Comparison of ENCODE assay signal across 8 mouse cellular contexts in the genomic region with DNA sequence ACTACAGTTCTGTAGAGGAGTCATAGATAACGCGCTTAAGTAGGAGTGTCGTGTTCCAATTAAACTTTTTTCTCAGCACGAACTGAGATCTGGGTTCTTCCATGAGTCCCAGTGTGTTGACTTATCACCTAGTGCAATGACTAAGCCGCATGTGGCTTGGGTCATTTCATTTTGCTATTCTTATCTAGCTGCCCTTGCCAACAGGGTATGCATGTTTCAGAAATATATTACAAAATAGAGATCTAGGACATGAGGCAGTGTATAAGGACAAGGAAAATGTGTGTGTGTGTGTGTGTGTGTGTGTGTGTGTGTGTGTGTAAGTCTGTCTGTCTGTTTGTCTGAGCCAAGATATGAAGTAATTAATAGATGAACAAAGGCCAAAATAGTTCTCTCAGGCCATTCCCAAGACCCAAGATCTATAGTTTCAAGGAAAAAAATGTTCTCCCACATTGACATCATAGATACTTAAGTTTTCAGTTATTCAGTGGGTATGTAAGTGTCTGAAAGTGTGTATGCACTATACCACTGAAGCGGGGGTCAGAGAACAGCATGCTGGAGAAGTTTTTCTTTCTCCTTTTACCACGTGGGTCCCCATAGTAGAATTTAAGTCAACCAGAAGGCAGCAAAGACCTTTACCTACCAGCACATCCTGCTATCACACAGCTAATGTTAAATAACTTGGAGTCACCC.
DNase-seq lines count a peak whose midpoint lies in the region; ATAC-seq and TF ChIP-seq lines count a peak whose summit lies in the region.

No protein-coding gene starts in this region.

- peak overlapping the region; percentile 3; the same call in 1 of the 2 replicates for H3K4me2 ChIP-seq in limb, embryonic 12.5 days
- no peak overlapping the region for H3K4me2 ChIP-seq in forebrain, embryonic 15.5 days (replicated peaks)
- H3K4me2 ChIP-seq in midbrain, postnatal 0 days (ENCODE audit: low read depth, low read length, poor library complexity, severe bottlenecking): no peak overlapping the region
- H3K4me2 ChIP-seq in liver, postnatal 0 days (ENCODE audit: low read depth, low read length): no peak overlapping the region

- 82% methylated on average over 7 of the region's 7 CpGs for WGBS in limb, embryonic 12.5 days
- WGBS in limb, embryonic 10.5 days: 87% methylated on average over 7 of the region's 7 CpGs
- 74% methylated on average over 7 of the region's 7 CpGs for WGBS in forebrain, embryonic 15.5 days
- 80% methylated on average over 7 of the region's 7 CpGs for WGBS in midbrain, postnatal 0 days
- 72% methylated on average over 7 of the region's 7 CpGs for WGBS in liver, postnatal 0 days (ENCODE audit: insufficient replicate concordance)

- no peaks in the 10 kb centered on the region for H3K36me3 ChIP-seq in limb, embryonic 12.5 days
- H3K36me3 ChIP-seq in limb, embryonic 10.5 days: no peaks in the 10 kb centered on the region
- H3K36me3 ChIP-seq in forebrain, embryonic 15.5 days: no peaks in the 10 kb centered on the region
- H3K36me3 ChIP-seq in midbrain, postnatal 0 days (ENCODE audit: insufficient read depth, low read length): no peaks in the 10 kb centered on the region
- H3K36me3 ChIP-seq in liver, postnatal 0 days (replicated peaks; ENCODE audit: insufficient read depth, low read length): no peaks in the 10 kb centered on the region

- no peak for ATAC-seq in limb, embryonic 12.5 days (ENCODE audit: insufficient number of reproducible peaks, insufficient read depth, low FRiP score, low TSS enrichment, low read depth)
- ATAC-seq in forebrain, embryonic 15.5 days (replicated peaks): peak; percentile 51; the same call in 1 of the 2 replicates
- ATAC-seq in midbrain, postnatal 0 days (ENCODE audit: low FRiP score): peak; percentile 28
- no peak for ATAC-seq in liver, postnatal 0 days

- H3K4me3 ChIP-seq in limb, embryonic 12.5 days (replicated peaks): no peak overlapping the region
- H3K4me3 ChIP-seq in limb, embryonic 10.5 days: no peak overlapping the region
- H3K4me3 ChIP-seq in forebrain, embryonic 15.5 days: no peak overlapping the region
- H3K4me3 ChIP-seq in midbrain, postnatal 0 days (ENCODE audit: low read depth, low read length): no peak overlapping the region
- no peak overlapping the region for H3K4me3 ChIP-seq in liver, postnatal 0 days (ENCODE audit: low read depth, low read length)

- TF ChIP-seq CTCF in midbrain, postnatal 0 days (IDR thresholded peaks at IDR 0.05): no peak
- TF ChIP-seq CTCF in liver, postnatal 0 days (IDR thresholded peaks at IDR 0.05; ENCODE audit: low read depth): no peak

- H3K27me3 ChIP-seq in limb, embryonic 12.5 days: no peaks in the 10 kb centered on the region
- no peaks in the 10 kb centered on the region for H3K27me3 ChIP-seq in limb, embryonic 10.5 days (ENCODE audit: low read depth, poor library complexity, severe bottlenecking)
- H3K27me3 ChIP-seq in forebrain, embryonic 15.5 days: no peaks in the 10 kb centered on the region
- H3K27me3 ChIP-seq in midbrain, postnatal 0 days (ENCODE audit: insufficient read depth, low read length): no peaks in the 10 kb centered on the region
- no peaks in the 10 kb centered on the region for H3K27me3 ChIP-seq in liver, postnatal 0 days (ENCODE audit: insufficient read depth, low read length)

- DNase-seq in adrenal gland, postnatal 10 days: peak; percentile 22
- no peak for DNase-seq in adrenal gland, adult 18-20 months (ENCODE audit: low spot score in 2 of 2)
- no peak for DNase-seq in limb, embryonic 10.5 days (ENCODE audit: low spot score)
- DNase-seq in midbrain, postnatal 0 days (ENCODE audit: low spot score): no peak
- DNase-seq in liver, postnatal 0 days: no peak
- no peak for DNase-seq in right cerebral cortex, postnatal 14 days

- peaks cover 4% of the 10 kb centered on the region; the same call in 1 of the 2 replicates for H3K4me1 ChIP-seq in limb, embryonic 12.5 days (replicated peaks)
- peaks cover 13% of the 10 kb centered on the region for H3K4me1 ChIP-seq in limb, embryonic 10.5 days
- peaks cover 13% of the 10 kb centered on the region for H3K4me1 ChIP-seq in forebrain, embryonic 15.5 days
- H3K4me1 ChIP-seq in midbrain, postnatal 0 days (ENCODE audit: insufficient read depth, low read length): no peaks in the 10 kb centered on the region
- no peaks in the 10 kb centered on the region for H3K4me1 ChIP-seq in liver, postnatal 0 days (ENCODE audit: insufficient read depth)

- H3K27ac ChIP-seq in limb, embryonic 12.5 days: peak overlapping the region; percentile 46; the same call in 1 of the 2 replicates
- H3K27ac ChIP-seq in limb, embryonic 10.5 days: no peak overlapping the region; the same call in 1 of the 2 replicates
- H3K27ac ChIP-seq in forebrain, embryonic 15.5 days (replicated peaks): no peak overlapping the region
- no peak overlapping the region for H3K27ac ChIP-seq in midbrain, postnatal 0 days (ENCODE audit: low read depth, low read length)
- no peak overlapping the region for H3K27ac ChIP-seq in liver, postnatal 0 days (ENCODE audit: low read depth)

- no peak for TF ChIP-seq EP300 in liver, postnatal 0 days (IDR thresholded peaks at IDR 0.05; ENCODE audit: low read depth)

- no peaks in the 10 kb centered on the region for H3K9me3 ChIP-seq in limb, embryonic 12.5 days
- no peaks in the 10 kb centered on the region for H3K9me3 ChIP-seq in limb, embryonic 10.5 days (replicated peaks)
- no peaks in the 10 kb centered on the region for H3K9me3 ChIP-seq in forebrain, embryonic 15.5 days
- H3K9me3 ChIP-seq in midbrain, postnatal 0 days (ENCODE audit: low read length): no peaks in the 10 kb centered on the region
- no peaks in the 10 kb centered on the region for H3K9me3 ChIP-seq in liver, postnatal 0 days (ENCODE audit: low read length)

- H3K9ac ChIP-seq in limb, embryonic 12.5 days (replicated peaks): no peak overlapping the region
- no peak overlapping the region for H3K9ac ChIP-seq in forebrain, embryonic 15.5 days (replicated peaks)
- no peak overlapping the region for H3K9ac ChIP-seq in midbrain, postnatal 0 days (replicated peaks; ENCODE audit: low read length, poor library complexity, severe bottlenecking)
- H3K9ac ChIP-seq in liver, postnatal 0 days (replicated peaks): no peak overlapping the region

Comparison
In these comparisons a context has a peak if more than half of its experiments do, and no peak if none do; other contexts are left out.
1. ATAC-seq: peak in forebrain, embryonic 15.5 days (single experiment) and midbrain, postnatal 0 days (single experiment); none in limb, embryonic 12.5 days (single experiment) and liver, postnatal 0 days (single experiment).